Mouse (Mus musculus): ENCODE measurements at regions not wholly inside any gene's neighbourhood (a gene's known extent, or its start where the extent isn't known, plus 50 kb on each side); places are given as distances from the start of the nearest gene placed in this dataset.

DNA sequence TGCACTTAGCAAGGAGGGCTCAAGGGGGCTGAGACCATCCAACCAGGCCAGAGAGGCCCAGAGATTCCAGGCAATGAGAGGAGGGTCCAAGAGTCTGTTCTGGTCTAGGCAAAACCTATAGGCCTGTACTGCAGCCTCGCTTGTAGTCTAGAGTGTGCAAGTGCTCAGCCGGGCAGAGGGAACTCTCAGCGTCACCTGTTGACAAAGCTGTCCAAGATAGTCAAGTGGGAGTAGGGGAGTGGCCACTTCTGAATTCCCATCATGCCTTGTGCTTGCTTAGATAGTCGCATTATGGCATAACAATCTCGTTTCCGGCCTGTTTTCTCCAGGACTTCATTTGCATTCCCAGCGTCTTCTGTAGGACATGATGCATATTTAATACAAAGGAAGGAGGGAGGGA is 398.7 kb upstream of the Zmiz1 start:
- 63% methylated on average over 7 of the region's 7 CpGs for WGBS
- Histone ChIP-seq H3K4me2 (ENCODE audit: low read depth, low read length) (no peak overlapping the region), H3K4me1 (replicated peaks; ENCODE audit: control insufficient read depth, insufficient read depth, low read length) (no peaks in the 10 kb centered on the region), H3K4me3 (ENCODE audit: low read length) (no peak overlapping the region), H3K9me3 (ENCODE audit: control insufficient read depth, low read length) (no peaks in the 10 kb centered on the region), H3K9ac (ENCODE audit: low read length) (no peak overlapping the region), H3K36me3 (ENCODE audit: control insufficient read depth, insufficient read depth, low read length) (no peaks in the 10 kb centered on the region), H3K27me3 (ENCODE audit: control insufficient read depth, insufficient read depth, low read depth, low read length) (no peaks in the 10 kb centered on the region), H3K27ac (ENCODE audit: low read length) (no peak overlapping the region)
- ATAC-seq (ENCODE audit: low read depth), result peak; percentile 62; the same call in 1 of the 2 replicates

DNA sequence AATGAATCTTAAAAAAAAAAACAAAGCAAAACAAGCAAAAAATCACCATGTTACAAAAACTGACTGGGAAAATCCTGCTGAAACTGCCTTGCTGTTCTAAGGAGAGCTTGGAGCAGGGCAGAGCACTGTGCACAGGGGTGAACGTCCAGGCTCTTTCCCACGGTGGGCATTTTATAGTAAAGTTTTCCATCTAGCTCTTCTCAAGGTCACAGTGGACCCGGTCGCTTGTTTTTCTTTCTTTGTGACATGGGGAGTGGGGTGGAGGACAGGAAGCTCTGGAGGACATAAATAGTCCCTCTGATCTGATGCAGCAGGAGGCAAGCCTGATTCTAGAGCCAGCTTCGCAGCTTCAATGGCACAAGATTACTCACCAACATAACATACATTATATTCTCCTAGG is 395.9 kb upstream of the Zmiz1 start:
- Histone ChIP-seq H3K4me1 (replicated peaks; ENCODE audit: control insufficient read depth, insufficient read depth, low read length) (no peaks in the 10 kb centered on the region), H3K36me3 (ENCODE audit: control insufficient read depth, insufficient read depth, low read length) (no peaks in the 10 kb centered on the region), H3K9ac (ENCODE audit: low read length) (no peak overlapping the region), H3K9me3 (ENCODE audit: control insufficient read depth, low read length) (no peaks in the 10 kb centered on the region), H3K27ac (ENCODE audit: low read length) (no peak overlapping the region), H3K4me3 (ENCODE audit: low read length) (no peak overlapping the region), H3K4me2 (ENCODE audit: low read depth, low read length) (no peak overlapping the region), H3K27me3 (ENCODE audit: control insufficient read depth, insufficient read depth, low read depth, low read length) (no peaks in the 10 kb centered on the region)
- no peak for ATAC-seq (ENCODE audit: low read depth)
- 38% methylated on average over 5 of the region's 5 CpGs for WGBS

DNA sequence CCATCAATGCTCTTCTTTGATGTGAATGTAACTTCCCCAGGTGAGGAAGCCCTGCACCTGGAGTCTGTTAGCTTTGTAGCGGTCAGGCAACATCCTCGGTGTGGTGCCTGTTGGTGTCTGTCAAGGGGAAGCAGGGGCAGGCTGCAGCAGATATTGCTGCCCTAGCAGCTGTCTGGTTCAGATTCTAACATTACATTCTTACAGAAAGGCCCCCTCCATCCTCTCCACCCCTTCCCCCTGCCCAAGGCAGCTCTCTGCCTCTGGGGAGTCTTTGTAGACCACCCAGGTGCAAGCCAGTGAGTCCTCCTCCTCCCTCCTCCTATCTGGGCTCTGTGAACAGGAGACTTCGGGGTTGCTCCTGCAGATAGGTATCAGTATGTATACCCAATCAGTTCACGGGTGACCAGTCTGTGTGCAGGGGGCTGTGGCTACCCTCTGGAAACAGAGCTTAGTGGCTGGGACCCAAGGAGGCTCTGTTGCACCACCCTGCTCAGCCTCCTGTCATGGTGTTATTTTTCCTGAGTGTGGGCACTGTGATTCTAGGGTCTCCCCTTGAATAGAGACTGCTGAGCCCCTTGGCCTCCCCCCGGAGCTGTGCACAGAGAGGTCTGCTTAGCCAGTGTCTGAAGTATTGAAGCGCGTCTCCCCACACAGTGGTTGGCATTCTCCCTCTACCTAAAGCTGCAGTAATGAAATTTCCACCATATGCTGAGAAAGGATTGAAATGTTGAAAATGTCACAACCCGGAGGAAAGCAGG is 394.6 kb upstream of the Zmiz1 start:
- Histone ChIP-seq H3K27me3 (ENCODE audit: control insufficient read depth, insufficient read depth, low read depth, low read length) (no peaks in the 10 kb centered on the region), H3K9me3 (ENCODE audit: control insufficient read depth, low read length) (no peaks in the 10 kb centered on the region), H3K4me2 (ENCODE audit: low read depth, low read length) (no peak overlapping the region), H3K36me3 (ENCODE audit: control insufficient read depth, insufficient read depth, low read length) (no peaks in the 10 kb centered on the region), H3K4me1 (replicated peaks; ENCODE audit: control insufficient read depth, insufficient read depth, low read length) (peaks cover 12% of the 10 kb centered on the region), H3K27ac (ENCODE audit: low read length) (no peak overlapping the region), H3K9ac (ENCODE audit: low read length) (no peak overlapping the region), H3K4me3 (ENCODE audit: low read length) (no peak overlapping the region)
- ATAC-seq (ENCODE audit: low read depth), result no peak
- WGBS, result 48% methylated on average over 8 of the region's 8 CpGs

GRCm38 (mm10) chr14:25067435-25067834 is 391.6 kb upstream of the Zmiz1 start:
- Histone ChIP-seq H3K36me3 (ENCODE audit: control insufficient read depth, insufficient read depth, low read length) (no peaks in the 10 kb centered on the region), H3K9ac (ENCODE audit: low read length) (no peak overlapping the region), H3K4me3 (ENCODE audit: low read length) (no peak overlapping the region), H3K27ac (ENCODE audit: low read length) (no peak overlapping the region), H3K4me2 (ENCODE audit: low read depth, low read length) (no peak overlapping the region), H3K4me1 (replicated peaks; ENCODE audit: control insufficient read depth, insufficient read depth, low read length) (peaks cover 12% of the 10 kb centered on the region), H3K27me3 (ENCODE audit: control insufficient read depth, insufficient read depth, low read depth, low read length) (no peaks in the 10 kb centered on the region; the same call in 1 of the 2 replicates), H3K9me3 (ENCODE audit: control insufficient read depth, low read length) (no peaks in the 10 kb centered on the region)
- ATAC-seq (ENCODE audit: low read depth), result no peak
- 86% methylated on average over 5 of the region's 5 CpGs for WGBS

- Histone ChIP-seq H3K9me3 (ENCODE audit: control insufficient read depth, low read length) (no peaks in the 10 kb centered on the region), H3K4me2 (ENCODE audit: low read depth, low read length) (no peak overlapping the region), H3K4me1 (replicated peaks; ENCODE audit: control insufficient read depth, insufficient read depth, low read length) (peaks cover 12% of the 10 kb centered on the region), H3K27me3 (ENCODE audit: control insufficient read depth, insufficient read depth, low read depth, low read length) (no peaks in the 10 kb centered on the region; the same call in 1 of the 2 replicates), H3K36me3 (ENCODE audit: control insufficient read depth, insufficient read depth, low read length) (no peaks in the 10 kb centered on the region), H3K9ac (ENCODE audit: low read length) (no peak overlapping the region), H3K4me3 (ENCODE audit: low read length) (no peak overlapping the region), H3K27ac (ENCODE audit: low read length) (peak overlapping the region; percentile 35; the same call in 1 of the 2 replicates)
- peak; percentile 91 for ATAC-seq (ENCODE audit: low read depth)
- WGBS, result 4% methylated on average over 8 of the region's 8 CpGs
These were observed 390.6 kb upstream of the Zmiz1 start for GRCm38 (mm10) chr14:25068430-25068829.

DNA sequence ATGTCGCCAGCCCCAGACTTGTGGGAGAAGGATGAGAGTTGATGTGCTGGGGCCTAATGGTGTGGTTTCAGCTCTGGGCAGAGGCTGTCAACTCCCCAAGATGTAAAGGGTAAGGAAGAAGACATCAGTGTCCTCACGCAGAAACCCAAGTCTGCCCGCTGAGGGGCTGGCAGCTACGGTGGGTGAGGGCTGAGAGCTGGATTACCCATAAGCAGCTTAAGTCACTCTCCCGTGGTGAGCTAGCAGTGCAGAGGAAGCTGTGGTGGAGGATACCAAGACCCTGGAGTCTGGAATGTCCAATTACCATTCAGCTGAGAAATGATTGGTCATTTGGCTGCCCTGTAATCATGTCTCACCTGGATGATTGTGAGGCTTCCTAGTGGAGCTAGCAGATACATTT is 385.8 kb upstream of the Zmiz1 start:
- 64% methylated on average over 5 of the region's 5 CpGs for WGBS
- ATAC-seq (ENCODE audit: low read depth), result no peak

DNA sequence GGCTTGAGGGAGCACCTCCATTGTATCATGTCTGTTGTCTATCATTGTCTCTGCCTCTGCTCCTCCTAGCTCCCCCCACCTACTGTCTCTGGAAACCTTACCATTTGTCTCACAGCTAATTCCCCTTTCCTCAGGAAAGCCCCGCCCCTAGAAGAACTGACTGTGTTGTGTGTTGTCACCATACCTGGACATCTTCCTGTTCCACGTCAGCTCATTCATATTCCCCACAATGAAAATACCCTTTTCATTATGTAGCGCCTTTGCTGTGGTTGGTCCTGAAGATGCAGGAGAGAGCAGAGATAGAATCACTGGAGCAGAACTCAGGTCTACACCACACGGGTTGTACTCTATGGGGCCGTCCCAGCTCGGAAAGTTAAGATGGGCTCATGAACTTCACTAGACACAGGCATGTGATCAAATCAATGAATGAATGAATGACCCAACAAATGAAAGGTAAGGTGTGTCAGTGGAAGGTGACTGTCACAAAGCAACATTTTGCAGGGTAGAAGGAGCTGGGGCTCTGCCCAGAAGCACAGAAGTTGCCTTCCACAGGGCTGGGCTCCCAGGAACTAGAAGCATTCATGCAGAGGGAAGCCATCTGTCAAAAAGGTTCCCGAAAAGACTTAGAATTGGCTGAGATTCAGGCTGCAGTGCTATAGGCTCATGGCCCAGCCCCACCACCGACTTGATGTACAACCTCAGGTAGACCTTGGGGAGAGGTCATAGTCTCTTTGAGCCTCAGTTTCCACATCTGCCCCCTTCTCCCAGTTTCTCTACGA is 384.8 kb upstream of the Zmiz1 start:
- H3K4me2 ChIP-seq (ENCODE audit: low read depth, low read length), result no peak overlapping the region
- no peaks in the 10 kb centered on the region for H3K36me3 ChIP-seq (ENCODE audit: control insufficient read depth, insufficient read depth, low read length)
- no peaks in the 10 kb centered on the region for H3K9me3 ChIP-seq (ENCODE audit: control insufficient read depth, low read length)
- no peak overlapping the region for H3K4me3 ChIP-seq (ENCODE audit: low read length)
- no peak overlapping the region for H3K9ac ChIP-seq (ENCODE audit: low read length)
- H3K4me1 ChIP-seq (replicated peaks; ENCODE audit: control insufficient read depth, insufficient read depth, low read length), result peaks cover 7% of the 10 kb centered on the region
- no peak overlapping the region for H3K27ac ChIP-seq (ENCODE audit: low read length)
- no peaks in the 10 kb centered on the region; the same call in 1 of the 2 replicates for H3K27me3 ChIP-seq (ENCODE audit: control insufficient read depth, insufficient read depth, low read depth, low read length)
- WGBS, result 78% methylated on average over 9 of the region's 9 CpGs
- no peak for ATAC-seq (ENCODE audit: low read depth)

More for the DNA sequence above, 385.8 kb upstream of the Zmiz1 start:
- H3K9ac ChIP-seq (ENCODE audit: low read length), result no peak overlapping the region
- no peaks in the 10 kb centered on the region for H3K36me3 ChIP-seq (ENCODE audit: control insufficient read depth, insufficient read depth, low read length)
- H3K27ac ChIP-seq (ENCODE audit: low read length), result no peak overlapping the region
- no peak overlapping the region for H3K4me3 ChIP-seq (ENCODE audit: low read length)
- no peaks in the 10 kb centered on the region; the same call in 1 of the 2 replicates for H3K27me3 ChIP-seq (ENCODE audit: control insufficient read depth, insufficient read depth, low read depth, low read length)
- peaks cover 12% of the 10 kb centered on the region for H3K4me1 ChIP-seq (replicated peaks; ENCODE audit: control insufficient read depth, insufficient read depth, low read length)
- H3K4me2 ChIP-seq (ENCODE audit: low read depth, low read length), result no peak overlapping the region
- H3K9me3 ChIP-seq (ENCODE audit: control insufficient read depth, low read length), result no peaks in the 10 kb centered on the region

- Histone ChIP-seq H3K4me3 (ENCODE audit: low read length) (no peak overlapping the region), H3K27ac (ENCODE audit: low read length) (no peak overlapping the region), H3K27me3 (ENCODE audit: control insufficient read depth, insufficient read depth, low read depth, low read length) (no peaks in the 10 kb centered on the region; the same call in 1 of the 2 replicates), H3K9ac (ENCODE audit: low read length) (no peak overlapping the region), H3K9me3 (ENCODE audit: control insufficient read depth, low read length) (no peaks in the 10 kb centered on the region), H3K4me1 (replicated peaks; ENCODE audit: control insufficient read depth, insufficient read depth, low read length) (peaks cover 4% of the 10 kb centered on the region; the same call in 1 of the 2 replicates), H3K4me2 (ENCODE audit: low read depth, low read length) (no peak overlapping the region), H3K36me3 (ENCODE audit: control insufficient read depth, insufficient read depth, low read length) (no peaks in the 10 kb centered on the region)
- no peak for ATAC-seq (ENCODE audit: low read depth)
- 88% methylated on average over 5 of the region's 5 CpGs for WGBS
These were observed 384.1 kb upstream of the Zmiz1 start for GRCm38 (mm10) chr14:25074891-25075290.

DNA sequence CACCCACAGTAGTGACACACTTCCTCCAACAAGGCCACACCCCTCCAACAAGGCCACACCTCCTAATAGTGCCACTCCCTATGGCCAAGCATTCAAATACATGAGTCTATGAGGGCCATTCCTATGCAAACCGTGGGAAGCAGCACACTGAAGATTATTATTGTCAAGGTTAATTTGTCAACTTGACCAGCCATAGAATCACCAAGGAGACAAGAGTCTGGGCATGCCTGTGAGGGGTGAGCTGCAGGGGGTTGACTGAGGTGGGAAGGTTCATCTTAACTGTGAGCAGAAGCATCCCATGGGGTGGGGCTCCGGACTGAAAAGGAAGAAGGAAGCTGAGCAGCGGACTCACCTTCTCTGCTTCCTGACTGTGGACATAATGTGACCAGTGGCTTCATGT is 378.6 kb upstream of the Zmiz1 start:
- Histone ChIP-seq H3K9me3 (ENCODE audit: control insufficient read depth, low read length) (no peaks in the 10 kb centered on the region), H3K27me3 (ENCODE audit: control insufficient read depth, insufficient read depth, low read depth, low read length) (no peaks in the 10 kb centered on the region; the same call in 1 of the 2 replicates), H3K9ac (ENCODE audit: low read length) (no peak overlapping the region), H3K27ac (ENCODE audit: low read length) (no peak overlapping the region), H3K4me3 (ENCODE audit: low read length) (no peak overlapping the region), H3K36me3 (ENCODE audit: control insufficient read depth, insufficient read depth, low read length) (no peaks in the 10 kb centered on the region), H3K4me2 (ENCODE audit: low read depth, low read length) (no peak overlapping the region), H3K4me1 (replicated peaks; ENCODE audit: control insufficient read depth, insufficient read depth, low read length) (peaks cover 4% of the 10 kb centered on the region; the same call in 1 of the 2 replicates)
- WGBS, result 79% methylated on average over 3 of the region's 3 CpGs
- ATAC-seq (ENCODE audit: low read depth), result no peak
